Mouse (Mus musculus): ENCODE measurements at regions not wholly inside any gene's neighbourhood (a gene's known extent, or its start where the extent isn't known, plus 50 kb on each side); places are given as distances from the start of the nearest gene placed in this dataset.

- peak; percentile 33 for DNase-seq (ENCODE audit: low read depth, low spot score)
Measured at GRCm38 (mm10) chr4:152647620-152648019, 169.9 kb upstream of the Kcnab2 start.

- no peak for DNase-seq (ENCODE audit: low read depth, low spot score)
Measured at GRCm38 (mm10) chr4:152647084-152647483, 169.4 kb upstream of the Kcnab2 start.

GRCm38 (mm10) chr4:152637088-152637487, 159.4 kb upstream of the Kcnab2 start:
- no peak for DNase-seq (ENCODE audit: low read depth, low spot score)

GRCm38 (mm10) chr4:152633896-152634295, 156.2 kb upstream of the Kcnab2 start:
- DNase-seq (ENCODE audit: low read depth, low spot score) = no peak

GRCm38 (mm10) chr4:152628111-152628510, 150.4 kb upstream of the Kcnab2 start:
- peak; percentile 37 for DNase-seq (ENCODE audit: low read depth, low spot score)

- DNase-seq (ENCODE audit: low read depth, low spot score) = peak; percentile 86
Measured at GRCm38 (mm10) chr4:152625032-152626003, 147.6 kb upstream of the Kcnab2 start.

- DNase-seq (ENCODE audit: low read depth, low spot score) = no peak
Measured at GRCm38 (mm10) chr4:152622022-152622777, 144.5 kb upstream of the Kcnab2 start.

- DNase-seq (ENCODE audit: low read depth, low spot score) = no peak
Measured at GRCm38 (mm10) chr4:152617636-152618035, 140.0 kb upstream of the Kcnab2 start.

GRCm38 (mm10) chr4:152615155-152615554, 137.5 kb upstream of the Kcnab2 start:
- no peak for DNase-seq (ENCODE audit: low read depth, low spot score)

GRCm38 (mm10) chr4:152614356-152615100, 136.9 kb upstream of the Kcnab2 start:
- DNase-seq (ENCODE audit: low read depth, low spot score) = no peak

Measured in mesoderm, embryonic 11.5 days (tissue).